Mouse (Mus musculus) lung, postnatal 10 days (tissue): Measurements from ENCODE around the gene 4932438A13Rik.
A peak's percentile ranks its signal among the peaks of the same experiment; 100 is the strongest.

ENCODE experiments used
- DNase-seq: peaks from one replicate; pipeline ENCODE4 v3.0.0; 2021

4932438A13Rik gene

GRCm38 (mm10) chr3:36862721-36863275, at the start of gene 4932438A13Rik:
Gene 4932438A13Rik (plus strand): TSS chr3:36863104.
- peak; percentile 99 for DNase-seq

- DNase-seq, result no peak
Measured at GRCm38 (mm10) chr3:36816633-36817032, 46.3 kb upstream of the 4932438A13Rik start.

GRCm38 (mm10) chr3:36819402-36819801, 43.5 kb upstream of the 4932438A13Rik start:
- DNase-seq, result peak; percentile 21

- no peak for DNase-seq
Measured at GRCm38 (mm10) chr3:36821037-36821436, 41.9 kb upstream of the 4932438A13Rik start.

GRCm38 (mm10) chr3:36825098-36825497, 37.8 kb upstream of the 4932438A13Rik start:
- no peak for DNase-seq

- no peak for DNase-seq
Measured at GRCm38 (mm10) chr3:36825554-36825953, 37.4 kb upstream of the 4932438A13Rik start.

- DNase-seq, result no peak
Measured at GRCm38 (mm10) chr3:36827274-36828025, 35.5 kb upstream of the 4932438A13Rik start.

- no peak for DNase-seq
Measured at GRCm38 (mm10) chr3:36830218-36830617, 32.7 kb upstream of the 4932438A13Rik start.

- DNase-seq, result no peak
Measured at GRCm38 (mm10) chr3:36834426-36834825, 28.5 kb upstream of the 4932438A13Rik start.

GRCm38 (mm10) chr3:36834832-36835231, 28.1 kb upstream of the 4932438A13Rik start:
- DNase-seq, result no peak

- peak; percentile 31 for DNase-seq
Measured at GRCm38 (mm10) chr3:36835525-36836203, 27.2 kb upstream of the 4932438A13Rik start.

GRCm38 (mm10) chr3:36836833-36837232, 26.1 kb upstream of the 4932438A13Rik start:
- no peak for DNase-seq

GRCm38 (mm10) chr3:36840650-36841555, 22.0 kb upstream of the 4932438A13Rik start:
- peak; percentile 82 for DNase-seq

- DNase-seq, result peak; percentile 20
Measured at GRCm38 (mm10) chr3:36853733-36854440, 9.0 kb upstream of the 4932438A13Rik start.

GRCm38 (mm10) chr3:36861411-36862410, 1.2 kb upstream of the 4932438A13Rik start:
- DNase-seq, result no peak

- no peak for DNase-seq
Measured at GRCm38 (mm10) chr3:36863427-36863826, 523 bp downstream of the 4932438A13Rik start.

GRCm38 (mm10) chr3:36863881-36864280, 977 bp downstream of the 4932438A13Rik start:
- no peak for DNase-seq

- no peak for DNase-seq
Measured at GRCm38 (mm10) chr3:36864466-36864865, 1.6 kb downstream of the 4932438A13Rik start.

GRCm38 (mm10) chr3:36905372-36905771, 42.5 kb downstream of the 4932438A13Rik start:
- no peak for DNase-seq

- no peak for DNase-seq
Measured at GRCm38 (mm10) chr3:36917832-36918231, 54.9 kb downstream of the 4932438A13Rik start.

- no peak for DNase-seq
Measured at GRCm38 (mm10) chr3:36918322-36918721, 55.4 kb downstream of the 4932438A13Rik start.
